Mouse (Mus musculus): ENCODE measurements around the gene Rpl23a.

DNA sequence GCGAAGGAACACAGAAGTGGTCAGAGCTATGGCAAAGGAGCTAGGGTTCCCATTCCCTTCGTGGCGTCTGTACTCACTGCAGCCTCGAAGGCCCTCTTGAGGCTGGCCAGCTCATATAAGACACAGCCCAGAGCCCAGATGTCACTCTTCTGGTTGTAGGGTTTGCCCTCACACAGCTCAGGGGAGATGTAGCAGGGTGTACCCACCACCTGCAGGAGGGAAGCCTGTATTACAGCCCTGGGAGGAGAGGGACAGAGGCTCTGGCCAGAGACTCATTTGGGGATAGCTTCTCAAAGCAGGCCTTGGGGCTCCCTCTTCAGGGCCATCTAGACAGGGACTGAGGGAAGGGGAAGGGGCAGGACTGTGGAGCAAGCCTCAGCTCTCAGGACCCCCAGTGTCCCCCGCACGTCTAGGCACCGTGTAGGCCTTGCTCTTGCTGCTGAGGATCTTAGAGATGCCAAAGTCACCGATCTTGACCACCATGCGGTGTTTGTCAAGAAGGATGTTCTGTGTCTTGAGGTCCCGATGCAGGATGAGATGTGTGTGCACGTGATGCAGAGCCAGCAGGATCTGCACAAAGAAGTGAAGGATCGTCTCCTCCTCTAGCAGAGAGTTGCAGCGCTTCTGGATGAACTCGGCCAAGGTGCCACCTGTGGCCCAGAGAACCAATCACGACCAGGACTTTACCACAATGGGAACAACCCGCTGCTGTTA, 11.2 kb downstream of the Rpl23a start:
- TF ChIP-seq EP300 (IDR thresholded peaks at IDR 0.05; ENCODE audit: low read depth in 1 of 2, low read length in 2 of 2) (no peak), GABPA (IDR thresholded peaks at IDR 0.05; ENCODE audit: low read depth, low read length) (no peak), CTCF (IDR thresholded peaks at IDR 0.05 in 2 of 3, conservative IDR thresholded peaks at IDR 0.05 in 1 of 3; ENCODE audit: control insufficient read depth in 1 of 3, insufficient read depth in 1 of 3, low read depth in 2 of 3, low read length in 3 of 3, poor library complexity in 1 of 3, severe bottlenecking in 1 of 3) (peak in 1 of 3 experiments; percentile 39; a peak in 2 of 6 replicates), USF1 (IDR thresholded peaks at IDR 0.05; ENCODE audit: low read depth, low read length) (no peak), ZKSCAN1 (IDR thresholded peaks at IDR 0.05; ENCODE audit: low read depth, low read length) (no peak), TAL1 (IDR thresholded peaks at IDR 0.05; ENCODE audit: low read length) (no peak)
